Mouse (Mus musculus): ENCODE data around the gene Ocln. TPM values are rescaled to one million over a fixed set of nuclear protein-coding genes. Genes with fewer than 3 reads are reported as not detected.

The Ocln gene
- polyA plus RNA-seq (2015; fragmentation: Illumina TruSeq; extraction: RNeasy Lipid Tissue Mini Kit (QIAGEN cat#74804); ENCODE audit: insufficient read depth, low replicate concordance) = 0.15 TPM

GRCm38 (mm10) chr13:100552369-100553041, at the start of gene Ocln:
TSS of gene Ocln (minus strand) at chr13:100552718.

GRCm38 (mm10) chr13:100492061-100492787, 60.3 kb downstream of the Ocln start, which contains the start of gene Gtf2h2:
TSS of gene Gtf2h2 (minus strand) at chr13:100492579.

GRCm38 (mm10) chr13:100452415-100453127, 99.9 kb downstream of the Ocln start, which contains the start of gene Naip1:
TSS of gene Naip1 (minus strand) at chr13:100452869.

Other genes starting within 250 kb of the Ocln start
- 13.6 TPM for gene Naip6, start 235.0 kb downstream of the Ocln start, polyA plus RNA-seq (2015; fragmentation: Illumina TruSeq; extraction: RNeasy Lipid Tissue Mini Kit (QIAGEN cat#74804); ENCODE audit: insufficient read depth, low replicate concordance)
- 4.4 TPM for gene Naip1, start 99.8 kb downstream of the Ocln start, polyA plus RNA-seq (2015; fragmentation: Illumina TruSeq; extraction: RNeasy Lipid Tissue Mini Kit (QIAGEN cat#74804); ENCODE audit: insufficient read depth, low replicate concordance)
- 74.5 TPM for gene Gtf2h2, start 60.1 kb downstream of the Ocln start, polyA plus RNA-seq (2015; fragmentation: Illumina TruSeq; extraction: RNeasy Lipid Tissue Mini Kit (QIAGEN cat#74804); ENCODE audit: insufficient read depth, low replicate concordance)
- gene Marveld2, start 64.3 kb upstream of the Ocln start, polyA plus RNA-seq (2015; fragmentation: Illumina TruSeq; extraction: RNeasy Lipid Tissue Mini Kit (QIAGEN cat#74804); ENCODE audit: insufficient read depth, low replicate concordance) = 7.9 TPM
- gene Ak6, start 98.3 kb upstream of the Ocln start, polyA plus RNA-seq (2015; fragmentation: Illumina TruSeq; extraction: RNeasy Lipid Tissue Mini Kit (QIAGEN cat#74804); ENCODE audit: insufficient read depth, low replicate concordance) = 157 TPM
- gene Rad17, start 98.3 kb upstream of the Ocln start, polyA plus RNA-seq (2015; fragmentation: Illumina TruSeq; extraction: RNeasy Lipid Tissue Mini Kit (QIAGEN cat#74804); ENCODE audit: insufficient read depth, low replicate concordance) = 34.2 TPM
- 9.8 TPM for gene Taf9, start 98.9 kb upstream of the Ocln start, polyA plus RNA-seq (2015; fragmentation: Illumina TruSeq; extraction: RNeasy Lipid Tissue Mini Kit (QIAGEN cat#74804); ENCODE audit: insufficient read depth, low replicate concordance)
- gene Ccdc125, start 117.0 kb upstream of the Ocln start, polyA plus RNA-seq (2015; fragmentation: Illumina TruSeq; extraction: RNeasy Lipid Tissue Mini Kit (QIAGEN cat#74804); ENCODE audit: insufficient read depth, low replicate concordance) = 22.3 TPM
- gene Cdk7, start 178.2 kb upstream of the Ocln start, polyA plus RNA-seq (2015; fragmentation: Illumina TruSeq; extraction: RNeasy Lipid Tissue Mini Kit (QIAGEN cat#74804); ENCODE audit: insufficient read depth, low replicate concordance) = 43.5 TPM
- 59.7 TPM for gene Mrps36, start 191.9 kb upstream of the Ocln start, polyA plus RNA-seq (2015; fragmentation: Illumina TruSeq; extraction: RNeasy Lipid Tissue Mini Kit (QIAGEN cat#74804); ENCODE audit: insufficient read depth, low replicate concordance)
- 8.2 TPM for gene Cenph, start 223.2 kb upstream of the Ocln start, polyA plus RNA-seq (2015; fragmentation: Illumina TruSeq; extraction: RNeasy Lipid Tissue Mini Kit (QIAGEN cat#74804); ENCODE audit: insufficient read depth, low replicate concordance)
- 24.0 TPM for gene Ccnb1, start 233.9 kb upstream of the Ocln start, polyA plus RNA-seq (2015; fragmentation: Illumina TruSeq; extraction: RNeasy Lipid Tissue Mini Kit (QIAGEN cat#74804); ENCODE audit: insufficient read depth, low replicate concordance)

Data from spleen, adult 10 weeks (tissue).